Mouse (Mus musculus) liver, adult 2 months (tissue): ENCODE measurements around the gene Brinp3.

ENCODE experiments used
- CTCF ChIP-seq: fragments of 200-500 bp; IDR thresholded peaks from 2 replicates; pipeline ENCODE4 v1.5.1; 2011; ENCODE audit warnings: low read depth, low read length, control low read depth
- POLR2A ChIP-seq: fragments of 200-500 bp; IDR thresholded peaks from 2 replicates; pipeline ENCODE4 v1.6.1; 2011; ENCODE audit warnings: low read length, control low read depth; ENCODE audit not compliant: insufficient read depth; ENCODE audit errors: extremely low read depth

DNA sequence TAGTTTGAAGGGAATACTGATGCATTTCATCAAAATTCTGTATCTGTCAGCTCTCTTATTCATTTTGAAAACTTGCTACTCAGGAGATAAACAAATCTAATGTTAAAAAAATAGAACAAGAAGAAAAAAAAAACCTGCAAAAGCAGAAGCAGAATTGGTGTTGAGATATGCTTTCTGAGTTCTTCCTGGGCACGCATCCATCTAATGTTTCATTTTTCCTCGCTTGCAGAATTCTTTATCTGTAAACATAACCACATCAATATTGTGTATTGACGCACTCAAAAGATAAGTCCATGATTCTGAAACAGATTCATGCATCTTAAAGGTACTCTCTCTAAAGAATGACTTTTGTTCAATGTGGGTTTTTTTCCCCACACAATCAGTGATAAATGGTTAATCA is 354.3 kb downstream of the Brinp3 start:
- TF ChIP-seq CTCF (no peak), POLR2A (no peak)
